Mouse (Mus musculus): ENCODE results near the gene Fahd1.

GRCm38 (mm10) chr17:24855838-24856464, 5.8 kb upstream of the Fahd1 start:
- TF ChIP-seq EP300 (IDR thresholded peaks at IDR 0.05) = no peak
- TF ChIP-seq CTCF (IDR thresholded peaks at IDR 0.05) = no peak
